15 mouse cellular contexts compared by ENCODE assay signal in the genomic region with DNA sequence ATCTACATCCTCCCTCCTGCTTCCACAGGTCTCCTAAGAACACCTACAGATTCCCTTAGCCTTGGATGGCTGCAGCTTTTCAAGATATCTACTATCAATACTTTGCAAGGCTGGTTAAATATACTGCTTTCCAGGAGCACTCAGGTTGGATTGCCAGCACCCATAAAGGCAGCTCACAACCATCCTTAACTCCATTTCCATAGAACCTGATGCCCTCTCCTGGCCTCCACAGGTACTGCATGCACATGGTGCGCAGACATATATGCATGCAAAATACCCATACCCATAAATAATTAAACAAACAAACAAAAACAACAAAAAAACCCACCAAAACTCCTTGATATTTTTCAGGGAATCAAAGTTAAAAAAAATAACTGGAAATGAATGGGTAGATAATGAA.
DNase-seq lines count a peak whose midpoint lies in the region; ATAC-seq and TF ChIP-seq lines count a peak whose summit lies in the region.
"Had no signal": no experiment of that assay in that cellular context is flagged by ENCODE, and none has a peak within 500 bp of the region (broad histone marks: within the 10 kb centered on the region; RNA-seq: fewer than 3 reads in every experiment).

No protein-coding gene starts in this region.

- WGBS in kidney, postnatal 0 days = 100% methylated on average over 1 of the region's 1 CpGs

- no peaks in the 10 kb centered on the region for H3K4me1 ChIP-seq in kidney, postnatal 0 days (replicated peaks; ENCODE audit: insufficient read depth, low read length)

- H3K4me2 ChIP-seq in kidney, postnatal 0 days (ENCODE audit: low read length) = no peak overlapping the region
- H3K4me2 ChIP-seq: forebrain, embryonic 13.5 days; intestine, embryonic 15.5 days; neural tube, embryonic 13.5 days had no signal

- H3K27ac ChIP-seq in kidney, postnatal 0 days = no peak overlapping the region
- H3K27ac ChIP-seq: embryonic facial prominence, embryonic 10.5 days; forebrain, embryonic 13.5 days; intestine, embryonic 15.5 days; neural tube, embryonic 13.5 days had no signal

- H3K9ac ChIP-seq in kidney, postnatal 0 days (ENCODE audit: low read depth, low read length) = no peak overlapping the region
- H3K9ac ChIP-seq: forebrain, embryonic 13.5 days; intestine, embryonic 15.5 days; neural tube, embryonic 13.5 days had no signal

- TF ChIP-seq CTCF in kidney, postnatal 0 days (IDR thresholded peaks at IDR 0.05; ENCODE audit: low read depth) = peak; percentile 50

- no peak for DNase-seq in kidney, postnatal 0 days (ENCODE audit: low spot score)
- no peak for DNase-seq in kidney, postnatal 4 days
- peak; percentile 37 for DNase-seq in thymus, postnatal 14 days
- DNase-seq in thymus, postnatal 10 days (ENCODE audit: low spot score in 2 of 2) = no peak
- DNase-seq in ZHBTc4 (ENCODE audit: low read depth, low spot score) = peak; percentile 52
- DNase-seq in MN1 (ENCODE audit: low spot score) = no peak
- no peak for DNase-seq in left cerebral cortex, postnatal 4 days
- DNase-seq: cerebellum, adult 9-10 months; gastrocnemius, postnatal 36 days; heart, postnatal 14 days; midbrain, embryonic 14.5 days had no signal

- H3K36me3 ChIP-seq in kidney, postnatal 0 days (ENCODE audit: insufficient read depth, low read length) = peaks cover 3% of the 10 kb centered on the region; the same call in 1 of the 2 replicates

- H3K4me3 ChIP-seq in kidney, postnatal 0 days (replicated peaks; ENCODE audit: low read depth, low read length) = no peak overlapping the region
- H3K4me3 ChIP-seq: embryonic facial prominence, embryonic 10.5 days; forebrain, embryonic 13.5 days; intestine, embryonic 15.5 days; neural tube, embryonic 13.5 days had no signal

- no peaks in the 10 kb centered on the region for H3K27me3 ChIP-seq in kidney, postnatal 0 days (ENCODE audit: insufficient read depth, low read length)
- H3K27me3 ChIP-seq: intestine, embryonic 15.5 days had no signal

- intact Hi-C loops in left cerebral cortex, postnatal 4 days (cut with DNase I) = loop anchor here (10.0 kb wide), 1 partner anchor 484 kb away; no protein-coding TSS in a partner anchor

- H3K9me3 ChIP-seq in kidney, postnatal 0 days (replicated peaks; ENCODE audit: low read length) = no peaks in the 10 kb centered on the region
- H3K9me3 ChIP-seq: intestine, embryonic 15.5 days had no signal

- no peak for ATAC-seq in kidney, postnatal 0 days (replicated peaks; ENCODE audit: low FRiP score, low read depth)
- ATAC-seq: forebrain, embryonic 13.5 days; intestine, embryonic 15.5 days had no signal

Comparison
In these comparisons a context has a peak if more than half of its experiments do, and no peak if none do; other contexts are left out.
1. DNase-seq: peak in thymus, postnatal 14 days (single experiment) and ZHBTc4 (single experiment); none in kidney, postnatal 0 days (single experiment), kidney, postnatal 4 days (0 of 2), thymus, postnatal 10 days (0 of 2), MN1 (single experiment) and left cerebral cortex, postnatal 4 days (single experiment).